Mouse (Mus musculus) adrenal gland, postnatal 4 days (tissue): ENCODE results near the gene Zdhhc21. TPM values are rescaled to one million over a fixed set of nuclear protein-coding genes. Genes with fewer than 3 reads are reported as not detected.

Experiments
- DNase-seq, 2 experiments: peaks; one replicate each; pipeline ENCODE4 v3.0.0; 2021 to 2022; ENCODE audit warnings: low spot score in 2 of 2, mixed read lengths in 2 of 2
- long read RNA-seq, 2 experiments: library from polyadenylated mRNA; stranded (forward); transcript quantifications; one replicate each; pipeline ENCODE4 v2.0.0; 2021
- total RNA-seq, 2 experiments: library from RNA; stranded (reverse); gene quantifications; 2 replicates each; pipeline ENCODE4 v1.2.3; 2021

Gene Zdhhc21
- total RNA-seq, result 10 to 100 TPM; 23.2 to 25.0 TPM
- long read RNA-seq, experiment 1, partial matches to known transcripts, result 0 of 4 reads
- long read RNA-seq, experiment 1, other reads (novel, unspliced or antisense), result 4 of 4 reads
- long read RNA-seq, experiment 2, full-length matches to known transcripts, result 5 of 12 reads
- long read RNA-seq, experiment 2, partial matches to known transcripts, result 2 of 12 reads
- long read RNA-seq, experiment 2, other reads (novel, unspliced or antisense), result 5 of 12 reads

GRCm38 (mm10) chr4:82859131-82860125 is at the start of gene Zdhhc21:
Gene Zdhhc21 (minus strand): TSS chr4:82859958.
- DNase-seq, result peak; percentile 56 to 60

- DNase-seq, result no peak
Observed at GRCm38 (mm10) chr4:82895227-82895626, 35.5 kb upstream of the Zdhhc21 start.

DNA sequence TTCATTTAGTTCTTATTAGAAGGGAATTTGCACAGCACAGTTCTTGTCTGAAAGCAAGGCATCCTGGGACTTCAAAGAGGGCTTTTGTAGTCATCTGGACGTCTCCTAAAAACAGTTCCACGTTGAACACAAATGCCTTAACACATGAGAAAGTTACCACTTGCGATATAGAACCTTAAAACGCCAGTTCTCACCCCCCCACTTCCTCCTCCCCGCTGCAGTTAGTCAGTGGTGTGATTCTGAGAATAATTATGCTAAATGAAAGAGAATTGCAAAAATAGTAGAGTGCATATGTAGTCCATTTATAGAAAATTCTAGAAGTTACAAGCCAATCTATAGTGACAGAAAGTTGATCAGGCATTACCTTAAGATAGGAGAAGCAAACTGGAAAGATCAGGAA is 32.5 kb upstream of the Zdhhc21 start:
- no peak for DNase-seq

DNA sequence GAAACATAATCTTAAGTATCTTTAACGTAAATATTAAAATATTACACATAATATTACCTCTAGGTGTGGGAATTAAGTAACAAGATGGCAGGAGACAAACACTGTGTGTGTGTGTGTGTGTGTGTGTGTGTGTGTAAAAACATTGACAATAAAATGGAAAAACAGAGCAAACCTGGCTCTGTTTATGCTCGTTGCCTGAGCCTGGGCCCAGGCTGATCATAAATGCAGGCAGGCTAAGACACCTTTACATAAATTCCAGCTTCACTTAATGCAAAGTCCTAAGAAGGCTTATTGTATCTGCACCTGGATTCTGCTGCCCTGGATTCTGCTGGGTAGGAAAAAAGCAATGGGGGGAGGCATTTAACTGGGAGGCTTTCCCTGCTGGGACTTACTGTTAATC is 31.8 kb upstream of the Zdhhc21 start:
- DNase-seq, result no peak

GRCm38 (mm10) chr4:82891049-82891448 is 31.3 kb upstream of the Zdhhc21 start:
- no peak for DNase-seq

DNA sequence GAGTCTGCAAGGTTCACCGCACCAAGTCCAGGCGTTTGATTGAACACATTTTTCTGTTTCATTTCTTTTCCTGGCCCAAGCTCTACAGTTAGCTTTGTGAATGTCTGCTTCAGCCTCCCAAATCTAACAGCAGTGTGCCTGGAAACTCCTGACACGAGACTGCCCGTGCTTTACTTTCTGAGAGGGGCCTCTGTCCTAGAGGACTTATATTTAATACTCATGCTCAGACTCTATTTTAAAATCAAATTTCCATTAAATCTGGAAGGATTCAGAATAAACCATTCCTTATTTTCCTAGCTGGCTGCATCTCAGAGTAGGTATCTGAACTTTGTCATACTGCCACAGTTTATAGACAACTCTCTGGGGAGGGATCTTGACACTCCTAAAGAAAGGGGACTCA is 30.8 kb upstream of the Zdhhc21 start:
- no peak for DNase-seq

DNA sequence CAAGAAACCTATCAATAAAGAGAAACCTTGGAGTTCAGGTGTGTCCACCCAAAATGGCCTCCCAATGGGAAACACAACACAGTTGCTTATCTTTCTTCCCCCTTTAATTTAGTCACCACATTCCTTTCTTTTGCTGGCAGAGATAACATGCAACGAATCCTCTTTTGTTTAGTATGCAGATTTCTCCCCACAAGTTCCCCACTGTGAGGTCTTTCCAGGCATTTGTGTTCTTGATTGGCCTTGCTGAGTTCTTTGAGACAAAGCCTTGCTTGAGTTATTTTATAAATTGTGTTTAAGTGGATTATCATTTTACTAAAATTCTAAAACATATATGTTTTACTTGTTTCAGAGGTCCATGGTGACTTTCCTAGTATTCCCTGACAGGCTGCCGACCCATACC is 26.4 kb upstream of the Zdhhc21 start:
- no peak for DNase-seq

- DNase-seq, result no peak
Observed at GRCm38 (mm10) chr4:82885535-82885913, 25.8 kb upstream of the Zdhhc21 start.

GRCm38 (mm10) chr4:82884636-82885534 is 25.1 kb upstream of the Zdhhc21 start, which contains the start of gene Cer1:
Gene Cer1 (minus strand): TSS chr4:82885148.
- DNase-seq, result no peak

GRCm38 (mm10) chr4:82882500-82882899 is 22.7 kb upstream of the Zdhhc21 start:
- DNase-seq, result no peak

DNA sequence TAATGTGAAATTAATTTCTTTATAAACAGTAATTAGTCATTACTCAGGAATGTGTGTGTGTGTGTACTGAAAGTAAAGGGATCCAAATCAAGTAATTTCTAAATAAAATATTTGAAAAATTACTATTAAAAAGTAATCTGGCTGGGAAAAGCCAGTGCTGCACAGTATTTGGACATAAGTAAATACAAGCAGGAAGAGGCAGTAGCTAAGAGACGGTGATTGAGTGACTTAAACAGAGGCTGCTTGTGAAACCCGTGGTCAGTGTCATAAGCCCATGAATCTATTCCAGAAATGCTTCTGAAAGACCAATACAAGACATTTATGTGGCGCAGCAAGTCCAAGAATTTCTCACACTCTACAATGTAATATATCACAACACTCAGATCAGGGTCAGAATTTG is 21.6 kb upstream of the Zdhhc21 start:
- no peak for DNase-seq

DNA sequence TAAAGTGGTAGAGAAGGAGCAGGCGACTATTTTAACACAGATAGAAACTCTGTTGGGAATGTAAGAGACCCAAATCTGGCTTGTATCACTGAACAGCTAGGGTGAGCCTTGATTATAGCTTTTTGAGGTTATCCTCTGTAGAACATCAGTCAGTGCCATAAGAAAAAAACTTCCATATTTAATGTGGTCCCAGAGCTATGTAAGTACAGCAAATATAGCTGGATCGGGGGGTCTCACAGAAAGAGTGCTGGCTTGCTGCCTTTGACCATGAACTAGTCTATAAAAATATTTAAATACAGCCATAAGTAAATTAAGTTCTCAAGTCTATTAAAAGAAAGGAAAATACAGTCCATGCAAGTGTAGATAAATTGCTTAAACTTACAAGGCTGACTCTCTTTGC is 20.5 kb upstream of the Zdhhc21 start:
- DNase-seq, result no peak

DNA sequence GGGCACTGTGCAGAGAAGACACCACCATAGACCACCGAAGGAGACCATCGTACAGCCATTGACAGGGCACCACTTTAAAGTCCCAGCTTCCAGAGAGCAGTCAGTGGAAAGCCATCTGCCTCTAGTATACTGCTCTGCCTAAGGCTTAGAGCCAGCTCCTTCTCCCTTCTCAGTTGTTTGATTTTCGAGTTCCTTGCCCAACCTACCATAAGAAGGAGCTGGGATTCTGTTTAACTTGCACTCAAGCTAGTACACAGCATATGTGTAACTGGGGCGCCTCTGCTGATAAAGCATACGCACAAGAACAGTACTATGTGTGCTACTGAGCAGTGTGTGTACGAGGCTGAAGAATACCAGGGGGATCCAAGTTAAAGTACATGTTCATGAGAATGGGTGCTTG is 19.4 kb upstream of the Zdhhc21 start:
- DNase-seq, result no peak

DNA sequence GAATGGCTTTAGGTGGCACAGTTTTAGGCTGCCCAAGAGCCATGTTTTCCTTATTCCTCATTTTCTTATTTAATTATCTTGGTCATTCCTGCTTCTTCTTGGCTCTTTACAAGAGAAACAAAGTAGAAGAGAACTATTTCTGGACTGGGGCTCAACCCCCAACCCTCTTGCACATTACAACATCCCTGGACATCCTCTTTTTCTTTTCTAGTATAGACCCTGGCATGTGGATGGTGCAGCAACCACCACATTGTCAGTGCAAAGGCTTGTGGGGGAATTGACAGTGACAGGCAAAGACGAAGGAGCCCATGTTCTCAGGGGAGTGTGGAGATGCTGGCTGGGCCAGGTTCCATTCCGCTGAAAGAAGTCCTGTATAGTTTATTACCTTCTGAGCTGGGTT is 16.9 kb upstream of the Zdhhc21 start:
- no peak for DNase-seq

GRCm38 (mm10) chr4:82875532-82875931 is 15.8 kb upstream of the Zdhhc21 start:
- no peak for DNase-seq

DNA sequence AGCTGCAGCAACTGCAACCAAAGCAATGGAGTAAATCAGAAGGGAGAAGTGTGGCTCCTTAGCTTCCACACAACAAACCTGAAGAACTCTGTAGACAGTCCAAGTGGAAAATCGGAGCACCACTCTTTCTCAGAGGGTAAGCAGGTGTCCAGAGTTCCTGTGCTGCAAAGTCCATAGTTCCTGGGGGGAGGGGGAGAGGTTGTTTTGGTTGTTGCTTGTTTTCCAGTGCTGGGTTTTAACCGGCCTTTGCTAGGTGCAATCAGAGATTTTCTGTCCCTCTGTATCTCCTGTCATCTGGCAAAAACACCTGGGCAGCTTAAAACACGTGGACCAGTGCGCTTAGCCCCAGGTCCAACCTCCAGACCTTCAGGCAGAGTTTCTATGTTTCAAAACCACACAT is 15.0 kb upstream of the Zdhhc21 start:
- no peak for DNase-seq

GRCm38 (mm10) chr4:82872548-82872947 is 12.8 kb upstream of the Zdhhc21 start:
- DNase-seq, result no peak

GRCm38 (mm10) chr4:82872121-82872520 is 12.4 kb upstream of the Zdhhc21 start:
- no peak for DNase-seq

DNA sequence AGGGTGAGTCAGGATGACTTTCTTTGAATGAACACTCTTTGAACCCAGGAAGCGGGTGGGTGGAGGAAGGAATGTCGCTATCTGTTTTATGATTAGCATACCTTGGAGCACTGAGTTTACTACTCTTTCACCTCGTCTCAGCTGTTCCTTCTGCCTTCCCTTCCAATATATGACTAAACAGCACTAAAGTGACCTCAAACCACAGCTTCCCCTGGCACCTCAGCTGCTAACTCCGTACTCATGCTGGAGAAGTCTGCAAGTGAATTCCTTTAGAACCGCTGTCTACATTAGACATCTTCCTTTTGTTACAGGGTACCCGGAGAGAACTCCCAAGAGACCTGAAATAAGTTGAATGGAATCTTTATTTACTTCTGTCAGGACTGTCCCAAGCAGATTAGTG is 11.2 kb upstream of the Zdhhc21 start:
- DNase-seq, result no peak

DNA sequence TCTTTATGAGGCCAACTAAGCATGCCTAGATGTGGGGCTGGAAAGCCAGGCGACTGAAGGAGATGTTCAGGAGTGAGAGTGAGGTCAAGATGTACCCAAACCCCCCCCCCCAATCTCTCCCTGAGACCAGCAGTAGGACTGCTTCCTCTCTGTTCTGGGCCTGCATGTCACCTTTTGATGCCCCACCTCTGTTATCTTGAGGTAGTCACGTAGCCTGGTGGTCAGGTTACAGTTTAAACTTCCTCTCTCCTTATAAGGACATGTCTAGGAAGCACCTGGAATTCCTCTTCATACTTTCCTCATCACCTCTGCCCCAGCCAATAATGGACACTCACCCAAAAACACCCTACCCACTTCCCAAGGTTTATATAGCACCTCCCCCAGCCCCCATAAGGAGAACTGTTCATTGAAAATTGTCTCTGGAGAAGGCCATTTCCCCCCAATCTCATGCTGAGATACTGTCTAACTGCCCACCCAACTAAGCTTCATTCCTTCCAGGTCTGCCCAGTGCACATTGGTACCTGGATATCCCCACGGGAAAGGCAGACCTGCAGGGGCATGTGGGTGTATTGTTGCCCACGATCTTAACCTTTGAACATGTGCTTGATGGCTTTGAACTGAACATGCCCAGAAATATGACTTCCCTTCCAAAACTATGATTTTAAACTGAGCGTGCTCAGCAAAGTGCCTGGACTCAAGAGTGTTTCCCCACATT is 8.1 kb upstream of the Zdhhc21 start:
- no peak for DNase-seq

DNA sequence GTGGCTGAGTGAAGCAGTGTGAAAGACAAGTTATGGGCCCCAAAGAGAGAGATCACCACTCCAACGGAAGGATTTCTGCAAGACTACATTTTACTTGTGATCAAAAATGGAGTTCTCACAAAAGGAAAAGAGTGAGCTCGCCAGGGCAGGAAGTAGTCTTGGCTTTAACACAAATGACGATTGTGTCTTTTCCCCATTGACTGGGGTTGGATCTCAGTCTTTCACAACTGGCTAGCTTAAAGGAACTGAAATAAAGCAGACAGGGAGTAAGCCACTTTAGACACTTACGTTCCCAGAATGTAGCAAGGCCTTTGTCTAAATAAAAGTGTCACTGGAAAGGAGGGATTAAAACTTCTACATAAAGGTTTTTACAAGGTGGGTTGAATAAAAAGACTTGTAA is 7.4 kb upstream of the Zdhhc21 start:
- DNase-seq, result no peak
